Mouse (Mus musculus) layer of hippocampus, adult 9-11 months (tissue): Measurements from ENCODE around the gene Pelo.
A peak's percentile ranks its signal among the peaks of the same experiment; 100 is the strongest.

Source experiments
- DNase-seq: peaks from one replicate; pipeline ENCODE4 v3.0.0; 2022

Pelo gene

DNA sequence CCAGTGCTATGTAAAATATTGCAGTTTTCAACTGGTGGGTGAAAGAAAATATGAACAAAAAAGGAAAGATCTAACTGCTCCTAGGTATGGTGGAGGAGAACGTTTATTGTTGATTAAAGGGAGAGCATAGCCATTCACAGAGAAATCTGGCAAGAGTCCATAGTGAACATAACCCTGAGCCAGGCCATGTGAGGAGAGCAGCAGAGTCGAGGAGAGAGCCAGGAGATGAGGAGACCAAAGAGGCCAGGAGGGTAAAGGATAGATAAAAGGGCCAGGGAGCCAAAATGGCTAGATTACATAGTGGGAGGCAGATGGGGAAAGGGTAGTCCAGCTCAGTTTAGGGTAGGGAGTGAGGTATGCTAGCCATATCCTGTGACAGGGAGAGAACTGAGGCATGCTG lies 6.2 kb upstream of the Pelo start:
- no peak for DNase-seq

DNA sequence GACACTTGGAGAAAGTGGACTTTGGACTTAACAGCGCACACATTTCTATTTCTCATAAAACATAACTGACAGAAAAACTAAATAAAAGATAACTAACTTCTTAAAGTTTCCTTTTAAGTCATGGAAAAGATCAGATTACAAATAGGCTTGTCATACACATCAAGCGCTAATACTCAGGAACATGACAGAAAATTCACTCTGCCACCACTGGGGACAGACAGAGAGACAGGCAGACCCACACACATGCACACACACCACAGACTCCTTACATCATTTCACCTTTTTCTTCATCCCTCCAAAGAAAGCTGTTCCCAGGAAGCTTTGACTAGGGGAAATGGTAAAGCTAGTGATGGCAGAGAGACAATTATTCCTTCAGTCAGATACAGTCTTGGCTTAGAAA lies 5.4 kb upstream of the Pelo start:
- DNase-seq = no peak

GRCm38 (mm10) chr13:115091511-115091910 lies 1.5 kb upstream of the Pelo start:
- DNase-seq = no peak

GRCm38 (mm10) chr13:115090977-115091445 lies 1.0 kb upstream of the Pelo start:
- no peak for DNase-seq

- peak; percentile 10 for DNase-seq
Measured at GRCm38 (mm10) chr13:115089395-115090025, 476 bp downstream of the Pelo start.

DNA sequence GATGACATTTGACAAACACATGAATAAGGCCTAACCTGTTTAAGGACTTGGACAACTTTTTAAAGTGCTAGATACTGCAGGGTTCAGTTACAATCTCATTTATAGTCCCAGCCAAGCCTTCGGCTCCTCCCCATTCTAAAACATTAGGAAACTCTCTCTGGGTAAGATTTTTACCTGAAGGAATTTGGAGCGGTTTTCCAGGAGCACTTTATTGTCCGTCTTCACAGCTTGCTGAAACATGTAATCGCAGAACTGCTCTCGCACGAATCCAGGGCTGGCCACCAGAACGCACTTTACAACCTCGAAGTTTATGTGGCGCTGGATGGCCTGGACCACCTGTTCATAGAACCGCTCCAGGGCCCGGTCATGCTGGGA lies 979 bp downstream of the Pelo start:
- DNase-seq = no peak

DNA sequence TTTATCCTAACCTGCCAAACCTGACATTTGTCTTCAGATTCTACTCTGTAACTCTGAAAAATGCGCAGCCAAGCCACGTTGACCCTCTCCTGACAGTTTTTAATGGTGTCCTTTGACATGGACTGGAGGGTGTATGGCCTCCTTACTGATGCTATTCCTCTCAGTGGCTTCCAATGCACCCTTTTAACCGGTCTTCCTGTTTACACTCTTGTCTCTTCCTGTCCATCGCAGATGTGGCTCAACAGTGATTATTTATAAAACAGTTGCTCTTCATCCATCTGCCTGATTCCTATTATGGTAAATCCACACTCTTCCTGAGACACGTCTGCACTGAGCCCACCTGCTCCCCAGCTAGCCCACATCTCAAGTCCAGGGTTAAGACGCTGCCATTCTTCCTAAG lies 4.0 kb downstream of the Pelo start:
- no peak for DNase-seq

DNA sequence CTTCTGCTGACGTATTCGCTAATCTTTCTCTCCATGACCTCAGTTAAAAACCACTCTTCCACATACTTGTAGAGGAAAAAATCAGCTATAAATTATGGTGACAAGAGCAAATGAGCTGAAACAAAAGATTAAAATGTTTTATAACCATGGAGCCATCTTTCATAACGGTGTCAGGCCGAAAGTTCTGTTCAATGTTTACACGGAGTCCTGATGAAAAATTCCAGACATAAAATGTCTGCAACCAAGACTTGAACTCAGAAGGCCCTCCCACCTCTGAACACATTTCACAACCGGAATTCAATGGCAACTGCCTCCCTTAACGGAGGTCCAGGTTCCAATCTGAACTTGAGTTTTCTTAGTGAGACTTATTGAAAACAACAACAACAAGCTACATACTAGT lies 7.6 kb downstream of the Pelo start:
- no peak for DNase-seq

DNA sequence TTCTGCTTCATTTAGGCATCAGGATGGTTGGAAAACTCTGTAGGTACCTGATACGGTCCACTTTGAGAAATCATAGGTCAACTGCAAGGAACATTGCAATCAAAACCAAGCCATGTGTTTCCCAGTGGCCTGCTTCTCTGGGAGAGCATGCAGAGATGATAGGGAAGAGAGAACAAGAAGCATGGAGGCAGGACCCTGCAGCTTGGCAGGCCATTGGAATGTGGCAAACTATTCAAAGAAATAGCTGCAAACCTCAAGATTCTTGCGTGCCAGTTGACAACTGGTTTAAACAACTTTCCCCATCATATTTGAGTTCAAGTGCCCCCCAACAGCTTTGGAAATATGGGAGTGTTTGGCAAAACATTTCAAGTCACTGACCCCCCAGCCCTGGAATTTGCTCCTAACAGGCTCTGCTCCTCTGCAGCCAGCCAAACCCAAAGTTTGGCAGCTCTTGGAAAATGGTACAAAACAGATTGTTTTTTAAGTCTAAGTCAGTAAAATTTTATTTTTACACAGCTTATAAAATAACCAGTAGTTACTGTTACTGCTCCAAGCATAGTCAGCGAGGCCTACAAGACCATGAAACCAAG lies 9.9 kb downstream of the Pelo start:
- DNase-seq = no peak

DNA sequence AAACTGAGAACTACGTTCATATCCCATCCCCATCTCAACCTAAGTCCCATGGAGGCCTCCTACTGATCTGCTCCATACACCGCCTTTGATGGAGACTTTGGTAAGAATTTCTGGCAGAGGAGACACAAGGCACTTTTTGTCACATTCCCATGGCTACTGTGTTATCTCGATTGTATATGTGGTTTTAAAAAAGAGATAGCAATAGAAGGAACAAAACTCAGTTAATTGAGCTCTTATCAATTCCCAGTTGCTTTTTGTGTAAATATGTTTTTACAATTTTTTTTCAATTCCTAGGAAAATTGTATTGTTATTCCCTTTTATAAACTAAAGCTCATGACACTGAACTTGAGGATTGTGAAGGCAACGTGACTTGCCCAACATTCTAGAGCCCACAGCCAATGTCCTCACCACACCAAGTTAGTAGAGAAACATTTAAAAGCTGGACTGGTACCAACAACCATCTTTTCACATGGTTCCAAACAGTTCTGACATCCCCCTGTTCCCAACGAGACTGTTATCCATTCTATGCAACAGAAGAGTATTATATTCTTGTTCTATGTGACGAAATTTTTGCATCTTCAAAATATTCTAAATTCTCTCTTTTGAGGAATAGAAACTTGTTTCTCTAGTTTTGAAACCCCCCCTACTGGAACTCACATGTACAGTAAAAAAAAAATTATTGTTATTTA lies 10.8 kb downstream of the Pelo start:
- no peak for DNase-seq

GRCm38 (mm10) chr13:115077346-115078134 lies 12.4 kb downstream of the Pelo start:
- no peak for DNase-seq

DNA sequence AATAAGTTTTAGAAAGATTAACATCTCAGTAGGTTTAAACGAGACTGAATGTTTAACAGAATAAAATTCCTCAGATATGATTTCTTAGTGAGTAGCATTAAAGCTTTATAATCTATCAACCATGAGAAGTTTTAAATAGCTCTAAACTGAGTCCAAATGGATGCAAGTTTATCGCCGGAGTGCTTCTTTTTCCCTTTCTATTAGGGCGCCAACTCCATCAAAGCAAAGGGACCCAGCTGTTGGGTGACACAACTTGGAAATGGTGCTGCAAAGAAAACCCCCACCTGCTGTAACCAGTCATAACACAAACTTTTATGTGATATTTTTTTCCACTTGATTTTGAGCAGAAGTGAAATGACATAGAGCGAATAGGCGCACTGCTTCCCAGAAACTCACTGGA lies 17.6 kb downstream of the Pelo start:
- DNase-seq = no peak

DNA sequence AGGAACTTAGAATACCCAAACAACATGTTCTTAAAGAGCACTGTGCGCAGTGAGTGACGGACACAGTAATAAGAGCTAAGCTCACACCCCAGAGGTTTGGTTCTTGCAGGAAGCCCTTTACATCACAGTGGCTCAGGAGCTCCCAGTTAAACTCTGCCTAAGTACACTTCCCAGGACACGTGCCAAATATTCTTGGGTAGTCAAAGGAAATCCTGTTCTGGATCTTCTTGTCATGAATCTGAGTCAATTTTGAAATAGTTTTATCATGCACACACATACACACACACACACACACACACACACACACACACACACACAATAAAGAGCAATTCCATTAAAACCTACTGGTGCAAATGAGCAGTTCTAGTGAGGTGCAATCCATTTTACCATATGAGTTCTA lies 18.6 kb downstream of the Pelo start:
- DNase-seq = no peak

GRCm38 (mm10) chr13:115067968-115068330 lies 22.0 kb downstream of the Pelo start:
- no peak for DNase-seq

DNA sequence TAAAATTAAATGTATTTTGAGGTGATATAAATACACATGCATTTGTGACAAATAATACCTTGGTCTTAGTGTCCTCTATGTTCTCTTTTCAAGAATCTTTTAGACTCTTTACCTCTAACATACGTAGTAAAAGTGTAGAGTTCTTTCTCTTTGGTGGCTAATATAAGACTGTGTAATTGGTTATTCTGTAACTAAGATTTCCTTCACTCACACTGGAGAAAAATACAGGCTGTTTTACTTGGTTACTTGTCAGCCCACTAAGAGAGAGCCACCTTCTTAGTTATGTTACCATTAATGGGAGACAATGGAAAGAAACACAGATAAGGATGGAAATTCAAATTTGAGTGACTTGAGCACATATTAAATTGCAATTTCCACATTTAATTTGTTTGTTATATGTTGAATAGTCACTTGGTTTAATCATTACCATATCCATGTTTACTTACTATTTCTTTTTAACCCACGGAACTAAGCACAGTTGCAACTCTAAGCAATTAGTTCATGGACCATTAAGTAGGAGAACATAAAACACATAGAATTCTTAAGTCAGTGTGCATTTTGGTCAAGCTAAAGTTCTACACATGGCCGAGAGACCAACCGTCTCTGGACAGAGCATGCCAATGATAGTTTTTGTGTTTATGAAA lies 22.5 kb downstream of the Pelo start:
- DNase-seq = no peak

GRCm38 (mm10) chr13:115057555-115057954 lies 32.4 kb downstream of the Pelo start:
- DNase-seq = no peak

DNA sequence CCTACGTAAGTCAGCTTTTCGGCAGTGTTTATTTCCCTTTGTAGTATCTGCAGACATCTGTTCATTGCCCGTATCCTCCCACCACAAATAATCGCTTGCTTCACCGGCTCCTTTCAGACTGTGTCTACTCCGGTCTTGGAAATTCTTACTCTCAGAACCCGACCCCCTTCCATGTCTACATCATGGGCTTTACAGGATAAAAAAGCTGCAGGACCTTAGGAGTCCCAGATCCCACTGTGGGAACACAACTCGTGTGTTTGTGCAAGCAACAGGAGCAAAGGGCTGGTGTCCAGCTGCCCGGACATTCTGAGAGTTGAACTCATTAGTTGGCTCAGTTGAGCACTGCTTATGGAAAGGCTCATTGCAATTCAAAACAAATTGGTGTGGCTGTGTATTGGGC lies 35.2 kb downstream of the Pelo start:
- no peak for DNase-seq

DNA sequence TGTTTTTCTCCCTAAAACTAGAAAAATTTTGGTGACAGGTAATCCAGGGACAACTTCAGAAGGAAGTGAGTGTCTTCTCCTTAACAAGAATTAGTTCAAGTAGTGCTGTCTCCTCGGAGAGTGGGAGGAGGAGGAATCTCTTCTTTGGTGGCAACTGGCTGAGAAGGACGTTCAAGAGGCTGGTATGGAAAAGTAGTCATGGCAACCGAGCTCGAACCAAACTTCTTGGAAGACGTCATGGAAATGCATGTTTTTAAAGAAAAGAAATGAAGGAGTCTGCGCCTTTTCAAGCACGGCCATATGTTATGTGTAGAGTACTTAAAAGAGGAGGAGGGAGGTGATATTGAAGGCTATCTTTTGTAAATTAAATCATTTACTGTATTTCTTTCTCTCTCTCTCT lies 37.4 kb downstream of the Pelo start:
- peak; percentile 41 for DNase-seq

GRCm38 (mm10) chr13:115050660-115051559 lies 39.1 kb downstream of the Pelo start:
- DNase-seq = peak; percentile 5

- DNase-seq = no peak
Measured at GRCm38 (mm10) chr13:115042652-115043051, 47.3 kb downstream of the Pelo start.
